Mouse (Mus musculus): ENCODE data around the gene Atf6b. TPM values are rescaled to one million over a fixed set of nuclear protein-coding genes. Genes with fewer than 3 reads are reported as not detected.

Gene Atf6b
- polyA plus RNA-seq (2015; fragmentation: Nextera tagmentation; extraction: Ambion mirVana), result 117 and 122 TPM in 2 replicates

GRCm38 (mm10) chr17:34646906-34647787 lies at the start of gene Atf6b:
Gene Atf6b, plus strand, starts transcription at chr17:34647146.
- H3K9ac ChIP-seq, result peak within 1 kb of the TSS; percentile 97
- H3K4me2 ChIP-seq, result peak within 1 kb of the TSS; percentile 85
- H3K9me3 ChIP-seq, result no peaks in the 10 kb centered on the region
- WGBS, result 1% methylated on average over 65 of the region's 66 CpGs
- H3K4me1 ChIP-seq (replicated peaks), result peaks cover 35% of the 10 kb centered on the region
- peaks cover 38% of the 10 kb centered on the region for H3K36me3 ChIP-seq
- peak within 1 kb of the TSS; percentile 88 for H3K27ac ChIP-seq
- peak; percentile 95 for ATAC-seq (ENCODE audit: low FRiP score)
- H3K4me3 ChIP-seq, result peak within 1 kb of the TSS; percentile 97
- H3K27me3 ChIP-seq, result no peaks in the 10 kb centered on the region

- Histone ChIP-seq H3K4me1 (replicated peaks) (peaks cover 47% of the 10 kb centered on the region), H3K4me2 (no peak within 1 kb of the TSS), H3K27me3 (no peaks in the 10 kb centered on the region), H3K9ac (peak within 1 kb of the TSS; percentile 49), H3K27ac (no peak within 1 kb of the TSS), H3K9me3 (no peaks in the 10 kb centered on the region), H3K36me3 (peaks cover 42% of the 10 kb centered on the region), H3K4me3 (no peak within 1 kb of the TSS)
- WGBS, result 26% methylated on average over 6 of the region's 6 CpGs
- ATAC-seq (ENCODE audit: low FRiP score), result no peak
Observed at GRCm38 (mm10) chr17:34597566-34598095, 49.3 kb upstream of the Atf6b start, which contains the start of gene Ager. Gene Ager, plus strand, starts transcription at chr17:34597862.

- WGBS, result 82% methylated on average over 9 of the region's 9 CpGs
- H3K9ac ChIP-seq, result no peak overlapping the region
- H3K9me3 ChIP-seq, result no peaks in the 10 kb centered on the region
- H3K36me3 ChIP-seq, result peaks cover 38% of the 10 kb centered on the region
- ATAC-seq (ENCODE audit: low FRiP score), result no peak
- H3K4me1 ChIP-seq (replicated peaks), result peaks cover 33% of the 10 kb centered on the region
- no peak overlapping the region for H3K27ac ChIP-seq
- no peaks in the 10 kb centered on the region for H3K27me3 ChIP-seq
- H3K4me2 ChIP-seq, result no peak overlapping the region
- no peak overlapping the region for H3K4me3 ChIP-seq
Observed at GRCm38 (mm10) chr17:34599891-34600290, 47.1 kb upstream of the Atf6b start.

GRCm38 (mm10) chr17:34601796-34602195 lies 45.1 kb upstream of the Atf6b start:
- Histone ChIP-seq H3K9ac (peak overlapping the region; percentile 86), H3K4me2 (peak overlapping the region; percentile 63), H3K36me3 (peaks cover 25% of the 10 kb centered on the region), H3K27ac (no peak overlapping the region), H3K9me3 (no peaks in the 10 kb centered on the region), H3K4me3 (peak overlapping the region; percentile 69), H3K27me3 (no peaks in the 10 kb centered on the region), H3K4me1 (replicated peaks) (peaks cover 35% of the 10 kb centered on the region)
- ATAC-seq (ENCODE audit: low FRiP score), result no peak
- WGBS, result 90% methylated on average over 12 of the region's 12 CpGs

- Histone ChIP-seq H3K27ac (peak within 1 kb of the TSS; percentile 94), H3K4me3 (peak within 1 kb of the TSS; percentile 92), H3K36me3 (peaks cover 25% of the 10 kb centered on the region), H3K4me2 (peak within 1 kb of the TSS; percentile 99), H3K27me3 (no peaks in the 10 kb centered on the region), H3K9ac (peak within 1 kb of the TSS; percentile 99), H3K9me3 (no peaks in the 10 kb centered on the region), H3K4me1 (replicated peaks) (peaks cover 49% of the 10 kb centered on the region)
- WGBS, result under 1% methylated on average over 30 of the region's 30 CpGs
- ATAC-seq (ENCODE audit: low FRiP score), result peak; percentile 95
Observed at GRCm38 (mm10) chr17:34603375-34604060, 43.4 kb upstream of the Atf6b start, which contains the start of gene Rnf5. Gene Rnf5, minus strand, starts transcription at chr17:34603690.

- no peaks in the 10 kb centered on the region for H3K27me3 ChIP-seq
- H3K4me3 ChIP-seq, result peak within 1 kb of the TSS; percentile 92
- WGBS, result under 1% methylated on average over 34 of the region's 35 CpGs
- H3K27ac ChIP-seq, result peak within 1 kb of the TSS; percentile 94
- H3K9me3 ChIP-seq, result no peaks in the 10 kb centered on the region
- peak; percentile 89 for ATAC-seq (ENCODE audit: low FRiP score)
- H3K9ac ChIP-seq, result peak within 1 kb of the TSS; percentile 99
- H3K36me3 ChIP-seq, result peaks cover 25% of the 10 kb centered on the region
- peaks cover 54% of the 10 kb centered on the region for H3K4me1 ChIP-seq (replicated peaks)
- H3K4me2 ChIP-seq, result peak within 1 kb of the TSS; percentile 99
Observed at GRCm38 (mm10) chr17:34604061-34604508, 42.9 kb upstream of the Atf6b start, which contains the start of gene Agpat1. Gene Agpat1, plus strand, starts transcription at chr17:34604262.

GRCm38 (mm10) chr17:34604511-34605237 lies 42.3 kb upstream of the Atf6b start:
- Histone ChIP-seq H3K4me1 (replicated peaks) (peaks cover 59% of the 10 kb centered on the region), H3K4me3 (peak overlapping the region; percentile 92)

GRCm38 (mm10) chr17:34605609-34606008 lies 41.3 kb upstream of the Atf6b start:
- H3K27me3 ChIP-seq, result no peaks in the 10 kb centered on the region

More at GRCm38 (mm10) chr17:34604511-34605237, 42.3 kb upstream of the Atf6b start:
- peak overlapping the region; percentile 94 for H3K27ac ChIP-seq
- H3K4me2 ChIP-seq, result peak overlapping the region; percentile 99
- no peaks in the 10 kb centered on the region for H3K27me3 ChIP-seq
- peaks cover 22% of the 10 kb centered on the region for H3K36me3 ChIP-seq
- no peak for ATAC-seq (ENCODE audit: low FRiP score)
- no peaks in the 10 kb centered on the region for H3K9me3 ChIP-seq
- 14% methylated on average over 24 of the region's 24 CpGs for WGBS
- H3K9ac ChIP-seq, result peak overlapping the region; percentile 99

GRCm38 (mm10) chr17:34606186-34607039 lies 40.5 kb upstream of the Atf6b start:
- Histone ChIP-seq H3K4me3 (peak overlapping the region; percentile 92), H3K36me3 (peaks cover 22% of the 10 kb centered on the region), H3K9ac (peak overlapping the region; percentile 99), H3K4me1 (replicated peaks) (peaks cover 59% of the 10 kb centered on the region), H3K27me3 (no peaks in the 10 kb centered on the region), H3K4me2 (peak overlapping the region; percentile 99), H3K9me3 (no peaks in the 10 kb centered on the region), H3K27ac (peak overlapping the region; percentile 94)
- 17% methylated on average over 31 of the region's 32 CpGs for WGBS
- ATAC-seq (ENCODE audit: low FRiP score), result no peak

More at GRCm38 (mm10) chr17:34605609-34606008, 41.3 kb upstream of the Atf6b start:
- Histone ChIP-seq H3K4me2 (peak overlapping the region; percentile 99), H3K9ac (peak overlapping the region; percentile 99), H3K9me3 (no peaks in the 10 kb centered on the region), H3K36me3 (peaks cover 21% of the 10 kb centered on the region), H3K4me3 (peak overlapping the region; percentile 92), H3K4me1 (replicated peaks) (peaks cover 59% of the 10 kb centered on the region), H3K27ac (peak overlapping the region; percentile 94)
- peak; percentile 32 for ATAC-seq (ENCODE audit: low FRiP score)
- 0% methylated on average over 28 of the region's 30 CpGs for WGBS

- Histone ChIP-seq H3K4me1 (replicated peaks) (peaks cover 45% of the 10 kb centered on the region), H3K9ac (peak overlapping the region; percentile 56; the same call in 1 of the 2 replicates), H3K4me2 (no peak overlapping the region), H3K27ac (no peak overlapping the region), H3K9me3 (no peaks in the 10 kb centered on the region), H3K27me3 (no peaks in the 10 kb centered on the region), H3K36me3 (peaks cover 32% of the 10 kb centered on the region), H3K4me3 (peak overlapping the region; percentile 92; the same call in 1 of the 2 replicates)
- WGBS, result 91% methylated on average over 7 of the region's 7 CpGs
- ATAC-seq (ENCODE audit: low FRiP score), result no peak
Observed at GRCm38 (mm10) chr17:34607997-34608396, 38.9 kb upstream of the Atf6b start.

All from hindbrain, embryonic 13.5 days (tissue).